Mouse (Mus musculus) erythroblast, embryonic 14.5 days (primary cell): Measurements from ENCODE around the gene Hivep3.

Experiments
- GATA1 ChIP-seq: IDR thresholded peaks from 2 replicates; pipeline ENCODE4 v1.6.1; 2012; ENCODE audit warnings: low read length, inconsistent platforms, mixed read lengths
- TAL1 ChIP-seq: IDR thresholded peaks from 3 replicates; pipeline ENCODE4 v1.6.1; 2012; ENCODE audit warnings: low read length, inconsistent platforms, mixed read lengths

DNA sequence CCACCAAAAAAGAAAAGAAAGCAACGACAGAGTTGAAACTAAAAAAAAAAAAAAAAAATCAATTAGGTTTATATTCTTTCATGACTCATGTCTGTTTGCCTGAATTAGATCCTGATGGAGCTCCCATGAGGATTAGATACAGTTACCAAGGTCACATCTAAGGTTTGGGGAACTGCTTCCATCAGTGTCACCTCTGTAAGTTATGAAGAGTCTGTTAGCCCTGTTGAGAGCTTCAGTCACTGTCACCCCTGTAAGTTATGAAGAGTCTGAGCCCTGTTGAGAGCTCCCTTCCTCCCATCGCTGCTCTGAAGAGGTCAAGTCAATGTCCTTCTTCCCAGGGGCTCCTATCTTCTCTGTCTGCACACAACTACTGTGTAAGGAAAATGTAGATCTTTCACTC lies 104.7 kb downstream of the Hivep3 start:
- TF ChIP-seq GATA1, result no peak
- no peak for TF ChIP-seq TAL1
